Mouse (Mus musculus): Measurements from ENCODE around the gene Mei4. TPM values are rescaled to one million over a fixed set of nuclear protein-coding genes. Genes with fewer than 3 reads are reported as not detected.

Mei4 gene
- polyA plus RNA-seq, 1 experiment from 2014 or later, result 1.5 TPM

Other genes starting within 250 kb of the Mei4 start
- gene Htr1b, start 229.8 kb upstream of the Mei4 start, polyA plus RNA-seq (2014; fragmentation: Nextera tagmentation; extraction: Ambion mirVana), result 3.2 and 3.3 TPM in 2 replicates

All from hindbrain, embryonic 14.5 days (tissue).